Mouse (Mus musculus): ENCODE measurements around the gene Tigar. TPM values are rescaled to one million over a fixed set of nuclear protein-coding genes. Genes with fewer than 3 reads are reported as not detected.

Tigar gene
- polyA plus RNA-seq, 1 experiment from 2014 or later: 4.3 TPM

- 67% methylated on average over 20 of the region's 20 CpGs for WGBS
- Histone ChIP-seq H3K27ac (replicated peaks; ENCODE audit: low read depth, low read length) (no peak overlapping the region), H3K9me3 (ENCODE audit: control insufficient read depth, low read length) (no peaks in the 10 kb centered on the region), H3K4me2 (ENCODE audit: low read depth, severe bottlenecking) (no peak overlapping the region), H3K27me3 (ENCODE audit: control insufficient read depth, insufficient read depth, low read length) (no peaks in the 10 kb centered on the region), H3K4me3 (ENCODE audit: low read depth, low read length) (no peak overlapping the region), H3K4me1 (ENCODE audit: control insufficient read depth, insufficient read depth, low read length) (0 out of 2 replicates have a peak, but pooled peaks cover 7% of the 10 kb centered on the region), H3K36me3 (ENCODE audit: control insufficient read depth, insufficient read depth, low read length) (peaks cover 18% of the 10 kb centered on the region), H3K9ac (ENCODE audit: low read length) (no peak overlapping the region)
- no peak for DNase-seq (ENCODE audit: low spot score)
- ATAC-seq (ENCODE audit: insufficient number of reproducible peaks, low FRiP score, low TSS enrichment, low read depth): no peak
Measured at GRCm38 (mm10) chr6:127145464-127146190, 36.3 kb upstream of the Tigar start.

DNA sequence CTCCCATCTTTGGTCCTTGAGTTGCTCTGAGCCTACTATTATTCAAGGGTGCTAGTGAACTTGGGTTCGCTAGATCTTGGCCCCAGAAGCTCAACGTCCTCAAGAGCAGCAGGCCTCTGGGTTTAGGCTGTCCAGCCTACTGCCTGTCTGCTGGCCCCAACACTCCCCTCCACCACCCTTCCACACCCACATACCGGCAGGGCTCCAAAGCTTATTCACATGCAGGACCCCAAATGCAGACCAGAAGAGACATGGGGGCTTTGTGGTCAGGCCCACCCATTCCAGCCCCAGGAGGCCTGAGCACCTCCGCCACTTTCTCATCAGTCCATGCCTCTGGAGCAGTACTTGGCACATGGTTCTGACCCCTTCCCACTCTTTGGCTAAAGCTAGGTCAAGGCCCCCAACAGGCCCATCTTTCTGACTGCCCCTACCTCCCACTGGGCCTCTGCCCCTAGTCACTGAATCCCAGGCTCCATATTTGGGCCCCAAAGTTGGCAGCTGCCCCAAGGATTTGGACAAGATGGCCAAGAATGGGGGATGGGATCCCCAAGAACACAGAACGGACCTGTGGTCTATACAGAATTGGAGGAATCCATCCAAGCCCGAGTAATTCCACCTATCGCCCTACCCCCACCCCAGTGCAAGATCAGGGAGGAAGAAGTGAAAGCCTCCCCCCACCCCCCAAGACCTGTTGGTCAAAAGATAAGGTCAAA lies 34.4 kb upstream of the Tigar start:
- Histone ChIP-seq H3K4me1 (ENCODE audit: control insufficient read depth, insufficient read depth, low read length) (0 out of 2 replicates have a peak, but pooled peaks cover 7% of the 10 kb centered on the region), H3K36me3 (ENCODE audit: control insufficient read depth, insufficient read depth, low read length) (peaks cover 27% of the 10 kb centered on the region), H3K27ac (replicated peaks; ENCODE audit: low read depth, low read length) (no peak overlapping the region), H3K27me3 (ENCODE audit: control insufficient read depth, insufficient read depth, low read length) (no peaks in the 10 kb centered on the region), H3K4me3 (ENCODE audit: low read depth, low read length) (no peak overlapping the region), H3K9me3 (ENCODE audit: control insufficient read depth, low read length) (no peaks in the 10 kb centered on the region), H3K9ac (ENCODE audit: low read length) (0 out of 2 replicates have a peak overlapping the region, but pooled peaks have one; percentile 12), H3K4me2 (ENCODE audit: low read depth, severe bottlenecking) (no peak overlapping the region)
- ATAC-seq (ENCODE audit: insufficient number of reproducible peaks, low FRiP score, low TSS enrichment, low read depth): no peak
- DNase-seq (ENCODE audit: low spot score): no peak
- WGBS: 90% methylated on average over 7 of the region's 7 CpGs

DNA sequence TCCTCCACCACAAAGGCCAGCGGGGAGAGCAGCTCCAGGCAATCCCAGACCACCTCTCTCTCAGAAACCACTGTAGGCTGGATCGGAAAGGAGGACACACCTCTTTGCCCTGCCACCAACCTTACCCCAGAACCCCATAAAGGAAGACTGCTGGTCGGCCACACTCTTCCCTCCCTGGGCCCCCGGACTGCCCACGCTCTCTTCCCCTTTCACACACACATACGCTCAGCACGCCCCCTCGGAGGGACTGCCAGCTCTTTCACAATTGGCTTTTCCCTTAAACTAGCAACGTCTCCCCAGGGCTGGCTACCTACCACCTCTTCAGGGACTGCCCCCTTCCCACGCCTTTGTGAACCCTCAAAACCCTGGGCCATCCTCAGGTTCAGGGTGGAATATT lies 33.8 kb upstream of the Tigar start:
- Histone ChIP-seq H3K27ac (replicated peaks; ENCODE audit: low read depth, low read length) (no peak overlapping the region), H3K9ac (ENCODE audit: low read length) (no peak overlapping the region), H3K4me1 (ENCODE audit: control insufficient read depth, insufficient read depth, low read length) (0 out of 2 replicates have a peak, but pooled peaks cover 4% of the 10 kb centered on the region), H3K36me3 (ENCODE audit: control insufficient read depth, insufficient read depth, low read length) (peaks cover 27% of the 10 kb centered on the region), H3K9me3 (ENCODE audit: control insufficient read depth, low read length) (no peaks in the 10 kb centered on the region), H3K4me2 (ENCODE audit: low read depth, severe bottlenecking) (no peak overlapping the region), H3K4me3 (ENCODE audit: low read depth, low read length) (no peak overlapping the region), H3K27me3 (ENCODE audit: control insufficient read depth, insufficient read depth, low read length) (no peaks in the 10 kb centered on the region)
- 80% methylated on average over 10 of the region's 10 CpGs for WGBS
- no peak for DNase-seq (ENCODE audit: low spot score)
- 0 out of 2 replicates have a peak, but pooled peaks have one; percentile 21 for ATAC-seq (ENCODE audit: insufficient number of reproducible peaks, low FRiP score, low TSS enrichment, low read depth)

DNA sequence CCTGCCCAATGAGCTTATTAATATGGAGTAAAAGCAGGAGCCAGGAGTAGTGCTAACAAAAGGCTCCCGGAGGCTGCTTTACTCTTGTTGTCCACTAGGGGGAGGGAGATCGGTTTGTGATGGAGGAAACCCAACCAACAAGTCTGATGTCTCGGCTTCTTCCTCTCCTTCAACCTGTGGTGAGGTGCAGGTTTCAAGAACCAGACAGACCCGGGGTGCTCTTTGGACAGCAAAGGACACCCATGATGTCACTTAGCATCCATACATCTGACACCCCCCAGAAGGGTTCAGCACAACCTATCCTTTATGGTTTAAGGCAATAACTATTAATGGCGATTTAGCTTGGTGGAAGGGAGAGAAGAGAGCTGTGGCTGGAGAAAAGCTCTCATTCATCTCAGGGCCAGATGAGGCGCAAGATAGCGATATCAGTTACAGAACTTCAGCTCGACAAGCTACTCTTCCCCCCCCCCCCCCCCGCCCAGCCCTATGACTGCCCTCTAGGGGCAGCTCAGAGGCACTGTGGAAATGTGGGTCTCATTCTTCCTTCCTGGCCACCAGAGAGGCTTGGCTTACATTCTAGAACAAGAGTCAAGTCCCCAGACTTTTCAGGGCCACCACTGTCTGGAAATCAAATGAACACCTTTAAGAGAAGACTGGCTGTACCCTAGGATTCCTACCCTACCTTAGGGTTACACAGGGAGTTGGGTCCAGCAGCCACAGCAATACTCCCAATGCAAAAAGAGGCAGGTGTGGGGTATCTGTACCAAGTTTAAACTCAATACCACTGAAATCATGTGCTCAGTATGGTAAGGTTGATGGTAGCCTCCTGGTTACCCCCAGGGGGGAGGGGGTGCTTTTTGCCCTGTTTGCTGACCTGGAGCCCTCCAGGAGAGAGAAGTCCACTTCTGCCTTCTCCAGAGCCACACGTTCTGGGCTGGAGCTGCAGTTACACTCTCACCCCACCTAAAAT lies 33.1 kb upstream of the Tigar start:
- no peak overlapping the region for H3K4me2 ChIP-seq (ENCODE audit: low read depth, severe bottlenecking)
- H3K27ac ChIP-seq (replicated peaks; ENCODE audit: low read depth, low read length): no peak overlapping the region
- H3K4me1 ChIP-seq (ENCODE audit: control insufficient read depth, insufficient read depth, low read length): 0 out of 2 replicates have a peak, but pooled peaks cover 4% of the 10 kb centered on the region
- whole genome bisulfite sequencing: 39% methylated on average over 9 of the region's 10 CpGs
- no peak overlapping the region for H3K9ac ChIP-seq (ENCODE audit: low read length)
- DNase-seq (ENCODE audit: low spot score) (peak; percentile 79), ATAC-seq (ENCODE audit: insufficient number of reproducible peaks, low FRiP score, low TSS enrichment, low read depth) (no peak)
- no peak overlapping the region for H3K4me3 ChIP-seq (ENCODE audit: low read depth, low read length)
- H3K27me3 ChIP-seq (ENCODE audit: control insufficient read depth, insufficient read depth, low read length): no peaks in the 10 kb centered on the region
- no peaks in the 10 kb centered on the region for H3K9me3 ChIP-seq (ENCODE audit: control insufficient read depth, low read length)
- H3K36me3 ChIP-seq (ENCODE audit: control insufficient read depth, insufficient read depth, low read length): peaks cover 30% of the 10 kb centered on the region

DNA sequence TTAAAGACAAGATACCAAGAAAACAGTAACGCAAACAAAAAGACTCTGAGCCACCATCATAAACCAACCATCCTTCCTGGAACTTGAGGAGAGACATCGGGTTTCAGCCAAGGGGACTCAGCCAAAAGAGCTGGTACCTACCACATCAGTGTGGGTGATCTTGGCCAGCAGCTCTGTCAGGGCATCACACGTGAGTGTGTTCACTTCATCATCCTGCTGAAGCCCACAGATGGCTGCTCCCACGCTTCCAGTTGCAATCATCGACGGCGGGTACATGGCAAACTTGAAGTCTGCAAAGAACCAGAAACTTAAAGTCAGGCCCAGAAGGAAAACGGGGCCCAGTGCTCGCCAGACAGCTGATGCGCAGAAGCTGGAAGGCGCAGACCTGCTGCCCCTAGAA lies 29.6 kb upstream of the Tigar start:
- Histone ChIP-seq H3K36me3 (ENCODE audit: control insufficient read depth, insufficient read depth, low read length) (peaks cover 30% of the 10 kb centered on the region), H3K4me1 (ENCODE audit: control insufficient read depth, insufficient read depth, low read length) (no peaks in the 10 kb centered on the region), H3K27ac (replicated peaks; ENCODE audit: low read depth, low read length) (no peak overlapping the region), H3K9ac (ENCODE audit: low read length) (no peak overlapping the region), H3K4me3 (ENCODE audit: low read depth, low read length) (no peak overlapping the region), H3K9me3 (ENCODE audit: control insufficient read depth, low read length) (no peaks in the 10 kb centered on the region), H3K27me3 (ENCODE audit: control insufficient read depth, insufficient read depth, low read length) (no peaks in the 10 kb centered on the region), H3K4me2 (ENCODE audit: low read depth, severe bottlenecking) (no peak overlapping the region)
- ATAC-seq (ENCODE audit: insufficient number of reproducible peaks, low FRiP score, low TSS enrichment, low read depth) (no peak), DNase-seq (ENCODE audit: low spot score) (no peak)
- 95% methylated on average over 11 of the region's 11 CpGs for whole genome bisulfite sequencing

GRCm38 (mm10) chr6:127133433-127134245 lies 24.3 kb upstream of the Tigar start:
- DNase-seq (ENCODE audit: low spot score) (no peak), ATAC-seq (ENCODE audit: insufficient number of reproducible peaks, low FRiP score, low TSS enrichment, low read depth) (no peak)
- no peak overlapping the region for H3K27ac ChIP-seq (replicated peaks; ENCODE audit: low read depth, low read length)
- H3K9me3 ChIP-seq (ENCODE audit: control insufficient read depth, low read length): no peaks in the 10 kb centered on the region
- H3K4me2 ChIP-seq (ENCODE audit: low read depth, severe bottlenecking): no peak overlapping the region
- no peak overlapping the region for H3K4me3 ChIP-seq (ENCODE audit: low read depth, low read length)
- H3K9ac ChIP-seq (ENCODE audit: low read length): no peak overlapping the region
- H3K27me3 ChIP-seq (ENCODE audit: control insufficient read depth, insufficient read depth, low read length): no peaks in the 10 kb centered on the region
- WGBS: 78% methylated on average over 16 of the region's 16 CpGs
- no peaks in the 10 kb centered on the region for H3K4me1 ChIP-seq (ENCODE audit: control insufficient read depth, insufficient read depth, low read length)
- H3K36me3 ChIP-seq (ENCODE audit: control insufficient read depth, insufficient read depth, low read length): peaks cover 30% of the 10 kb centered on the region

DNA sequence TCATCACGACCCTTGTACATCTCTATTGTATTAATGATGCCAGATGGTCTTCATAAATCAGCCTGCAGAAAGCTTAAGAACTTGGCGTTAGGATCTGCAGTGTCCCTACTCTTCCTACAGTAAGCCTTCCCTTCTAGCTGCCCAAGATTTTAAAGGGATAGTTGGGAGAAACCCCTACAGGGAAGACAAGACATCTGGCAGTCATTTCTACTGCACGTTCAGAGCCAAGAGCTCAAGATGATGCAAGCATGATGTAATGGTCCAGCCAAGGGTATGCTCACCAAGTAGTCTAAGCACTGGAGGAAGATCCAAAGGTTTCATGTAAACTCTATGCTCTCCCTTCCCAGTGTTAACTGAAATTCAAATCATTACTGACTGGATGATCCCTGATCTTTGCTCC lies 23.4 kb upstream of the Tigar start:
- H3K27ac ChIP-seq (replicated peaks; ENCODE audit: low read depth, low read length): no peak overlapping the region
- H3K9me3 ChIP-seq (ENCODE audit: control insufficient read depth, low read length): no peaks in the 10 kb centered on the region
- ATAC-seq (ENCODE audit: insufficient number of reproducible peaks, low FRiP score, low TSS enrichment, low read depth) (no peak), DNase-seq (ENCODE audit: low spot score) (no peak)
- no peak overlapping the region for H3K4me2 ChIP-seq (ENCODE audit: low read depth, severe bottlenecking)
- peaks cover 30% of the 10 kb centered on the region for H3K36me3 ChIP-seq (ENCODE audit: control insufficient read depth, insufficient read depth, low read length)
- H3K4me1 ChIP-seq (ENCODE audit: control insufficient read depth, insufficient read depth, low read length): no peaks in the 10 kb centered on the region
- 67% methylated on average over 3 of the region's 3 CpGs for WGBS
- no peak overlapping the region for H3K4me3 ChIP-seq (ENCODE audit: low read depth, low read length)
- no peaks in the 10 kb centered on the region for H3K27me3 ChIP-seq (ENCODE audit: control insufficient read depth, insufficient read depth, low read length)
- H3K9ac ChIP-seq (ENCODE audit: low read length): no peak overlapping the region

All from limb, embryonic 11.5 days (tissue).